ENCODE assay signal across 18 mouse cellular contexts in genomic region chr10:81301321-81301720, GRCm38 (mm10). TPM values are rescaled to one million over a fixed set of nuclear protein-coding genes. Genes with fewer than 3 reads are reported as not detected.
DNase-seq lines count a peak whose midpoint lies in the region; ATAC-seq and TF ChIP-seq lines count a peak whose summit lies in the region.
"Had no signal": no experiment of that assay in that cellular context is flagged by ENCODE, and none has a peak within 500 bp of the region (broad histone marks: within the 10 kb centered on the region; RNA-seq: fewer than 3 reads in every experiment).

No protein-coding gene starts in this region.

- no peak for ATAC-seq in hindbrain, embryonic 12.5 days (ENCODE audit: low FRiP score)
- ATAC-seq: intestine, embryonic 15.5 days; lung, postnatal 0 days; midbrain, embryonic 15.5 days had no signal

- H3K27ac ChIP-seq in left cerebral cortex, adult 2 months, result peak overlapping the region; percentile 94; the same call in 1 of the 2 replicates
- H3K27ac ChIP-seq in hindbrain, embryonic 12.5 days, result no peak overlapping the region
- H3K27ac ChIP-seq: midbrain, embryonic 15.5 days had no signal

- H3K4me1 ChIP-seq in hindbrain, embryonic 12.5 days, result peaks cover 39% of the 10 kb centered on the region

- H3K27me3 ChIP-seq in hindbrain, embryonic 12.5 days, result no peaks in the 10 kb centered on the region
- H3K27me3 ChIP-seq: embryonic facial prominence, embryonic 15.5 days; forebrain, embryonic 12.5 days; intestine, embryonic 15.5 days; midbrain, embryonic 15.5 days had no signal

- no peak for TF ChIP-seq CTCF in left cerebral cortex, adult 2 months (IDR thresholded peaks at IDR 0.05)

- peak; percentile 90 for DNase-seq in heart, adult 11 months
- DNase-seq in heart, adult 18-20 months, result no peak
- no peak for DNase-seq in left cerebral cortex, adult 2 months (ENCODE audit: extremely low spot score in 1 of 2, low spot score in 2 of 2)
- no peak for DNase-seq in left cerebral cortex, postnatal 36 days (ENCODE audit: low spot score in 2 of 2)
- peak; percentile 79 to 83 for DNase-seq in cerebellum, adult 18-20 months
- peak; percentile 74 to 76 for DNase-seq in cerebellum, postnatal 36 days
- DNase-seq in frontal cortex, postnatal 36 days (ENCODE audit: low spot score in 2 of 2), result no peak
- DNase-seq: adrenal gland, postnatal 14 days; embryo, embryonic 11 days; gastrocnemius, postnatal 36 days; retina, postnatal 1 day; thymus, postnatal 4 days had no signal

- H3K9me3 ChIP-seq in hindbrain, embryonic 12.5 days (replicated peaks), result no peaks in the 10 kb centered on the region
- H3K9me3 ChIP-seq: embryonic facial prominence, embryonic 15.5 days; forebrain, embryonic 12.5 days; intestine, embryonic 15.5 days; midbrain, embryonic 15.5 days had no signal

- H3K4me3 ChIP-seq in left cerebral cortex, adult 2 months, result no peak overlapping the region
- H3K4me3 ChIP-seq in hindbrain, embryonic 12.5 days, result no peak overlapping the region
- H3K4me3 ChIP-seq: embryonic facial prominence, embryonic 15.5 days; forebrain, embryonic 12.5 days; intestine, embryonic 15.5 days; midbrain, embryonic 15.5 days had no signal

- intact Hi-C loops in left cerebral cortex, adult 2 months (cut with DNase I), result no loop called here
- intact Hi-C loops in left cerebral cortex, postnatal 36 days (cut with DNase I), result no loop called here

- 72% methylated on average over 9 of the region's 9 CpGs for WGBS in hindbrain, embryonic 12.5 days

- H3K36me3 ChIP-seq in hindbrain, embryonic 12.5 days, result peaks cover 13% of the 10 kb centered on the region

- H3K4me2 ChIP-seq in hindbrain, embryonic 12.5 days (replicated peaks), result no peak overlapping the region
- H3K4me2 ChIP-seq: embryonic facial prominence, embryonic 15.5 days; forebrain, embryonic 12.5 days; intestine, embryonic 15.5 days; midbrain, embryonic 15.5 days had no signal

- H3K9ac ChIP-seq in hindbrain, embryonic 12.5 days, result no peak overlapping the region
- H3K9ac ChIP-seq: embryonic facial prominence, embryonic 15.5 days; forebrain, embryonic 12.5 days; midbrain, embryonic 15.5 days had no signal

RNA-seq across cellular contexts. Expression of gene Pip5k1c, which starts 8.6 kb away (rescaled TPM):
- total RNA-seq in heart, adult 18-20 months (2021), result 10 to 100 TPM; 23.1 to 25.6 TPM
- total RNA-seq in left cerebral cortex, adult 2 months (2021), result 100 to 1,000 TPM; 431 TPM
- 100 to 1,000 TPM; 419 to 450 TPM for total RNA-seq in left cerebral cortex, postnatal 36 days (2021)
- polyA plus RNA-seq in hindbrain, embryonic 12.5 days (2016; fragmentation: Nextera tagmentation; extraction: Ambion mirVana), result 97.3 and 103 TPM in 2 replicates

RNA-seq across cellular contexts. Expression of gene Tjp3, which starts 9.9 kb away (rescaled TPM):
- total RNA-seq in heart, adult 18-20 months (2021), result under 1 TPM in 1 of 2 experiments, not detected in 1; 0.87 TPM
- under 1 TPM; 0.26 to 0.45 TPM for total RNA-seq in left cerebral cortex, adult 2 months (2021)
- under 1 TPM in 1 of 2 experiments, not detected in 1; 0.50 TPM for total RNA-seq in left cerebral cortex, postnatal 36 days (2021)
- polyA plus RNA-seq in hindbrain, embryonic 12.5 days (2016; fragmentation: Nextera tagmentation; extraction: Ambion mirVana), result 5.4 and 6.8 TPM in 2 replicates
- total RNA-seq: gastrocnemius, postnatal 36 days had no signal

RNA-seq across cellular contexts. Expression of gene Cactin, which starts 19.6 kb away (rescaled TPM):
- 10 to 100 TPM; 14.6 to 15.8 TPM for total RNA-seq in heart, adult 18-20 months (2021)
- 10 to 100 TPM; 31.3 to 31.8 TPM for total RNA-seq in left cerebral cortex, adult 2 months (2021)
- total RNA-seq in left cerebral cortex, postnatal 36 days (2021), result 10 to 100 TPM; 29.7 to 31.7 TPM
- 53.3 and 54.5 TPM in 2 replicates for polyA plus RNA-seq in hindbrain, embryonic 12.5 days (2016; fragmentation: Nextera tagmentation; extraction: Ambion mirVana)

RNA-seq across cellular contexts. Expression of gene Tbxa2r, which starts 27.2 kb away (rescaled TPM):
- 1 to 10 TPM; 2.5 to 2.7 TPM for total RNA-seq in heart, adult 18-20 months (2021)
- total RNA-seq in left cerebral cortex, adult 2 months (2021), result under 1 TPM; 0.70 to 0.82 TPM
- under 1 TPM; 0.45 to 0.99 TPM for total RNA-seq in left cerebral cortex, postnatal 36 days (2021)
- polyA plus RNA-seq in hindbrain, embryonic 12.5 days (2016; fragmentation: Nextera tagmentation; extraction: Ambion mirVana), result 2.7 and 3.1 TPM in 2 replicates

RNA-seq across cellular contexts. Expression of gene Apba3, which starts 34.6 kb away (rescaled TPM):
- 100 to 1,000 TPM in 1 of 2 experiments, 10 to 100 TPM in 1; 85.9 to 110 TPM for total RNA-seq in heart, adult 18-20 months (2021)
- total RNA-seq in left cerebral cortex, adult 2 months (2021), result 10 to 100 TPM; 35.8 to 38.6 TPM
- 10 to 100 TPM; 30.1 to 39.3 TPM for total RNA-seq in left cerebral cortex, postnatal 36 days (2021)
- polyA plus RNA-seq in hindbrain, embryonic 12.5 days (2016; fragmentation: Nextera tagmentation; extraction: Ambion mirVana), result 36.9 and 38.1 TPM in 2 replicates

Comparison
In these comparisons a context has a peak if more than half of its experiments do, and no peak if none do; other contexts are left out.
1. DNase-seq: peak in heart, adult 11 months (single experiment), cerebellum, adult 18-20 months (2 of 2) and cerebellum, postnatal 36 days (2 of 2); none in heart, adult 18-20 months (0 of 2), left cerebral cortex, adult 2 months (0 of 2), left cerebral cortex, postnatal 36 days (0 of 2) and frontal cortex, postnatal 36 days (0 of 2).
2. RNA of gene Pip5k1c, which starts 8.6 kb away (total RNA-seq): 419 to 450 TPM in left cerebral cortex, postnatal 36 days and 431 TPM in left cerebral cortex, adult 2 months; 23.1 to 25.6 TPM in heart, adult 18-20 months; every median in the first group is over 10 times any median in the second.